Mouse (Mus musculus): Measurements from ENCODE around the gene Ltbp4. TPM values are rescaled to one million over a fixed set of nuclear protein-coding genes. Genes with fewer than 3 reads are reported as not detected.

Gene Ltbp4
- polyA plus RNA-seq (2012; rRNA removed): 26.0 and 28.6 TPM in 2 replicates

DNA sequence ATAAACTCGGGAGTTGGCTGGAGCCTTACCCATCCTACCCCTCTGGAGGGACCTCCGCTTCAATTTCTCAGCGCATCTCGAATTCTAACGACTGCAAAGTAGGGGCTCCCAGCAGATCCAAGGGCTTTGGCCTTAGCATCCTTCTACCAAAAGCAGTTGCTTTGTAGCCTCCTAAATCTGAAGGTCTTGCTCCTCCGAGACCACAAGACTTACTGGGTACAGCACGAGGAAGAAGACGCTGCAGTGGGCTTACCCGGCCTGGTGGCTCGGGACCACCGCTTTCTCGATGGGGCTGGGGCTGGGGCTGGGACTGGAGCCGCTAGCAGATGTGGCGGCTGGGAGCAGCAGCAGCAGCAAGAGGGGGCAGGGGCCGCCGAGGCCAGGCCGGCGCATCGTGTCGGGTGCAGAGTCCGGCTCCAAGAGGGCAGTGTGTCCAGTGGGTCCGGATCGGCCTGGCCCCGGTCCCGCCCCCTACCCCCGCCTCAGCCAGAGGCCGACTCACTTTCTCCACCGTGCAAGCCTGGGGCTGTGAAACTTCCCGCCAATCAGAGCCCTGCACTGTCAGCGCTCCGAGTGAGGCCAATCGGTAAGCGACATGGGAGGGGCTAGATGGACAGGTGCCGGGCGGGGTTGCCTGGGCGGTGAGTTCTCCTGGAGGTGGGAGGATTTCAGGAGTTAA lies at the start of gene Ltbp4:
Ltbp4 (minus strand) TSS at position 518 of the 679 bp plus-strand sequence.

DNA sequence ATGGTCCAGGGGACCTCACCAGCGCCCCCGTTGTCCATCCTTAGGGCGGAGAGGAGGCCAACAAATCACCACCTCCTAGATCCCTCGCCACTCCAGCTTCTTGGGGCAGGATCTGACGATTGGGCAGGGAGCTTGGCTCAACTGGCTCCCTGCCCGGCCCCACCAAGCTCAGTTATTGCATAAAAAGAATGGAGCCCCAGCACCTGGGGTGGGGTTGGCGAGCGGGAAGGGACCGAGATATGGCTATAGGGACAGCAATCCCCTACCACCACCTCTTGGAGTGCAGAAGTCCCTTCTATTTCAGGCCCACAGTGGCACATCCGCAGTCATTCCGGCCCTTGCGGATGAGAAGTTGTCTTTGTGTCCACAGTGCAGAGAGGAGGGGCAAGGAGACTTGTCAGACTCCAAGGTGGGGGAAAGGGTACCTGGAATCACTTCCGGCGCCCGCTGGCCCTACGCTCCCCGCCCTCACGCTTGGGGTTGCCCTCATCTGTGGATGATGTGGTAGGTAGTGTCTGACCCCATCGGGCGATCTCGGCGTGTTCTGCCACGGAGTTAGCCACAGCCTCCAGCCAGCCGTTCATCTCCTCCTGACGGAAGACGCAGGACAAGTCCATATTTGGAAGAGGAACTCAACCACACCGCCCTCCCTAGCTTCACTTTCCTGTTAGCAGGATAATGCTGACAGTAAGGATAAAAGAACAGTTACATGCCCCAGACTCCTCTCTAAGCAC lies 19.5 kb upstream of the Ltbp4 start, which contains the start of gene Gm20479:
Gm20479 (minus strand) TSS at position 559 of the 734 bp plus-strand sequence.

DNA sequence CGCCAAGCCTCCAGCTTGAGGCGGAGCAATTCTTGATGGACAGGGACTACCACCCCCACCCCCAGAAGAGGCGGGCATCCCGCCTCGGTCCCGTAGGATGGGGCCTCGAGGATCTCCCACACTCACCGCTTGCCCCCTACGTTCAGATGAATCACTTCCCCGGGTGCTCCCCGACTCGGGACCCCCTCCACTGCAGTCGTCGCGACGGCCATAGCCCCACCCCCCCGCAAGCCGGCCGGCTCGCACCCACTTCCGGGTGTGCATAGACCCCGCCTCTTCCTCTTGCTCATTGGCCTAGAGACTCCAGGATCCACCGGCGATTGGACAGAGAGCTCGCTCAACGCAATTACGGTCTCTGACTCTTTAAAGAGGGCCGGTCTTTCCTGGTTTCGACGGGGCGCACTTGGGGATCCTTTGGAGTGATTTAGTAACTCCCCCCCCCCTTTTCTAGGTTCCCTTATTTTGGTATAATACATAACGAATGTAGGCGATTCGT lies 18.3 kb upstream of the Ltbp4 start, which contains the start of gene Shkbp1:
Shkbp1 (minus strand) TSS at position 275 of the 496 bp plus-strand sequence.

DNA sequence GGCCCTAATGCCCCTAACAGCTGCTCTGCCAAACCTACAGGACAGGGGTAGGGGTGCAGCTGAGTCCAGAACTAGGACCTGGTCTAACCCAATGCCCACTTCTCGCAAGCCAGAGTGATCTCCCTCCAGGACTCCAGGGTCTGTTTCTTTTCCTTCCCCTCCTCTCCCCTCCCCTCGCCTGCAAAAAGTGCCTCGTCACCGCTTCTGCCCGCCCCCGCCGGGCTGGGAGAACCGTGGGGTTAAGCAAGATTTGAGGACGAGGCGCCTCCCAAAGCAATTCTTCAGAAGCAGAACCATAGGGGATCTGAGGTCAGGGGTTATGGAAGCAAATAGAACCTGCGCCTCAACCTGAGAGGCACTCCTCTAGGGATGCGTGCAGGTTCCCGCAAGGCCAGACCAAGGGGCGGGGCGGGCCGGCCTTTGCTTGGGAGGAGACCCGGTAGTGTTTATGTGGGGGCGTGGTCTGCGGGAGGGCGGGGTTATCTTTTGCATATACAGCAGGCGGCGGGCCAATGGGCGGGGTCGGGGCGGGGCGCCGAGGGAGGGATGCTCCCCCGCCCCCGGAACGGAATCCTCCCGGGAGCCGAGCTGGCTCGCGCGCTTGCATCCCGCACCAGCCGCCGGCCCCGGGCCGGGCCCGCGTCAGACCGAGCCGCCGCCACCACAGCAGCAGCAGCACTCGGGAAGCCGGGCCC lies 79.1 kb downstream of the Ltbp4 start, which contains the start of gene Numbl:
Numbl (plus strand) TSS at position 229 of the 695 bp plus-strand sequence.

Other genes starting within 250 kb of the Ltbp4 start
- gene Cyp2f2, start 217.8 kb downstream of the Ltbp4 start, polyA plus RNA-seq (2012; rRNA removed): 0.08 and 0.17 TPM in 2 replicates
- not detected in 2 replicates for gene Cyp2t4, start 184.0 kb downstream of the Ltbp4 start, polyA plus RNA-seq (2012; rRNA removed)
- gene Egln2, start 170.9 kb downstream of the Ltbp4 start, polyA plus RNA-seq (2012; rRNA removed): 107 and 114 TPM in 2 replicates
- gene Rab4b, start 158.8 kb downstream of the Ltbp4 start, polyA plus RNA-seq (2012; rRNA removed): 81.9 and 86.8 TPM in 2 replicates
- gene Gm21983, start 156.6 kb downstream of the Ltbp4 start, polyA plus RNA-seq (2012; rRNA removed): 0.07 TPM in 1 of 2 replicates, not detected in the other
- gene Mia, start 156.5 kb downstream of the Ltbp4 start, polyA plus RNA-seq (2012; rRNA removed): 11.9 and 25.3 TPM in 2 replicates
- 8.8 and 9.5 TPM in 2 replicates for gene BC024978, start 141.9 kb downstream of the Ltbp4 start, polyA plus RNA-seq (2012; rRNA removed)
- gene Snrpa, start 141.4 kb downstream of the Ltbp4 start, polyA plus RNA-seq (2012; rRNA removed): 313 and 339 TPM in 2 replicates
- gene Itpkc, start 109.0 kb downstream of the Ltbp4 start, polyA plus RNA-seq (2012; rRNA removed): 13.8 and 14.0 TPM in 2 replicates
- 31.9 and 34.2 TPM in 2 replicates for gene Coq8b, start 104.7 kb downstream of the Ltbp4 start, polyA plus RNA-seq (2012; rRNA removed)
- 93.9 and 103 TPM in 2 replicates for gene Numbl, start 79.3 kb downstream of the Ltbp4 start, polyA plus RNA-seq (2012; rRNA removed)
- gene Shkbp1, start 18.3 kb upstream of the Ltbp4 start, polyA plus RNA-seq (2012; rRNA removed): 100 and 119 TPM in 2 replicates
- gene Gm20479, start 19.7 kb upstream of the Ltbp4 start, polyA plus RNA-seq (2012; rRNA removed): 0.23 and 0.27 TPM in 2 replicates
- 53.2 and 53.7 TPM in 2 replicates for gene Sptbn4, start 110.0 kb upstream of the Ltbp4 start, polyA plus RNA-seq (2012; rRNA removed)
- 13.4 and 15.1 TPM in 2 replicates for gene Blvrb, start 110.3 kb upstream of the Ltbp4 start, polyA plus RNA-seq (2012; rRNA removed)
- 5.5 and 6.5 TPM in 2 replicates for gene Sertad3, start 136.1 kb upstream of the Ltbp4 start, polyA plus RNA-seq (2012; rRNA removed)
- gene Sertad1, start 149.2 kb upstream of the Ltbp4 start, polyA plus RNA-seq (2012; rRNA removed): 4.4 and 5.2 TPM in 2 replicates
- 1.3 and 2.6 TPM in 2 replicates for gene Prx, start 161.6 kb upstream of the Ltbp4 start, polyA plus RNA-seq (2012; rRNA removed)
- gene Hipk4, start 185.6 kb upstream of the Ltbp4 start, polyA plus RNA-seq (2012; rRNA removed): 0.95 and 0.97 TPM in 2 replicates
- gene Pld3, start 215.5 kb upstream of the Ltbp4 start, polyA plus RNA-seq (2012; rRNA removed): 255 TPM in 2 replicates
- gene 2310022A10Rik, start 215.5 kb upstream of the Ltbp4 start, polyA plus RNA-seq (2012; rRNA removed): 39.4 and 40.2 TPM in 2 replicates